Mouse (Mus musculus): ENCODE data around the gene Hist1h4n.
A peak's percentile ranks its signal among the peaks of the same experiment; 100 is the strongest.
"Not testable (repeated sequence)": the region's sequence is repeated elsewhere in the genome, so short reads cannot be mapped to it uniquely, and the experiment has no call there.

Gene Hist1h4n

DNA sequence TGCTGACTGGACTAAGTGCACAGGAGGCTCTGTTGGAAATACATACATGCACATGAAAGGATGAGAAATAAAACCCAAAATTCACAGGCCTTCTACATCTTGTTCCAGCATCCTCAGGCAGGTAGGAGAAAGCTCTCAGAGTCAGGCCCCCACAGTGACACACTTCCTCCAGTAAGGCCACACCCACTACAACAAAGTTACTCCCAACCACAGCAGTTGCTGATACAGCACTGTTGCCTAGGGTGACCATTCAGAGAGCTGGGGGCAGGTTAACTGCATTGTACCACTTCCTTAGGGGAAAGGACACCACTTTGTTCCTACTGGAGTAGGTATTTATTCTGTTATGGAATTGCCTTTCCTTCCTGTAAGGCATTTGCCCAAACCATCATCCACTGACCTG lies 34.8 kb downstream of the Hist1h4n start:
- DNase-seq (ENCODE audit: low read depth in 1 of 2, low spot score in 2 of 2), result not testable (repeated sequence)

DNA sequence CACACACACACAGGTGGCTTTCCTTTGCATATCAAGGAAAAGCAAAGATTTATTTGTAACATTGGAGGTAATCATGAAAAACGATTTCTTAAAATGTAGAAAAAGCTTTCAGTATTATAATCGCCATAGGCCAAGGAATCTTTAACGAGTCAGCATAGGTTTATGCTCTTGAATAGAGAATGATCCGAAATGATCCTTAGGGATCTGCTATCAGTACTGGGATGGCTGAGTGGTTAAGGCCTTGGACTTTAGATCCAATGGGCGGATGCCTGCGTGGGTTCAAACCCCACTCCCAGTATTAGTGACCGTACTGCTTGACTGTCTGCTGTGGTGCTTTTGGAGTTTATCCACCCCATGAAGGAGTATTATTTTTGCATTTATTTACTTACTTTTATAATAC lies 36.4 kb downstream of the Hist1h4n start:
- DNase-seq (ENCODE audit: low read depth in 1 of 2, low spot score in 2 of 2), result no peak

DNA sequence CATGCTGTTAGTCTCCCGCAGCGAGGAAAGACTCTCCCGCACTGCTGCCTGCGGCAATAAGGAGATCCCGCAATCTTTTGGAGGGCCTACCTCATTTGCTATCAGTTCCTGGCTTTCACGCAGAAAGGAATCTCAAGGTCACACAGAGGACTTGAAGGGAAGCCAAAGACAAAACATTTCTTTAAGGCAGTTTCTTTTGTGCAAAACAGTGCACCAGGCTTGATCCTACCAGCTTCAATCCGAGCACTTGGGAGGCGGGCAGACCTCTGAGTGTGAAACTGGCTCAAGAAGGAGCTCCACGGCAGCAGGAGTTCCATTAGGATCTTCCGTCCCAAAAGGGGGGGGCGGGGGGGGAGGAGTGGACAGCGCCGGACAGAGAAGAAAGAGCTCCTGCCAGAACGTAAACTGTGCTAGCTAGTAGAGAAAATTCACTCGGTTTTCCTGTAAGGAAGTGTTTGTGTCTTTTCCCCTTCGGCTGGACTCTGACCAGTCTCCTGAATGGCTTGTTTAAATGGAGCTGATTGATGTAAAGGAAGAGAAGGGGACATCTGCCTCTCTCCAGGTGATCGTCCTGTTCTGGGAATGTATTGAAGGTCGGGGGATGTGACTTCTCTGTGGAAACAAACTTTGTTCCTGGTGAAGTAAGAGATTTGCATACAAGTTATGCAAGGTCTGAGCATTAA lies 41.3 kb downstream of the Hist1h4n start:
- no peak for DNase-seq (ENCODE audit: low read depth in 1 of 2, low spot score in 2 of 2)

DNA sequence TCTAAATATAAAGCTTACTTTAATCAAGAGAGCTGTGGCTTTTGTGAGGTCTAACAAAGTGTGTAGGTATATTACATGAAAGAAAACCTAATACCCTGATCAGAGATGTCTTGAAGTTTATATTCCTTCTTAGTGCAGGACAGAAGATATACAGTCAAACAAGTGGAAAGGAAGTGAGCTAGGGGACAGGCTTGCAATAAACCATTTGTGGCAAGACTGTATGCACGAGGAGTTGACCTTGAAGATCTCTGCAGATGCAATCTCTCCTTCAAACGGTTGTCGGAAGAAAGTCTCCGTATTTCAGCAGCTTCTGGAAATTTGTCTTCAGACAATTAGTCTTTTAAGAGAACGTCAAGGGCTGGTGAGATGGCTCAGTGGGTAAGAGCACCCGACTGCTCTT lies 42.1 kb downstream of the Hist1h4n start:
- no peak for DNase-seq (ENCODE audit: low read depth in 1 of 2, low spot score in 2 of 2)

DNA sequence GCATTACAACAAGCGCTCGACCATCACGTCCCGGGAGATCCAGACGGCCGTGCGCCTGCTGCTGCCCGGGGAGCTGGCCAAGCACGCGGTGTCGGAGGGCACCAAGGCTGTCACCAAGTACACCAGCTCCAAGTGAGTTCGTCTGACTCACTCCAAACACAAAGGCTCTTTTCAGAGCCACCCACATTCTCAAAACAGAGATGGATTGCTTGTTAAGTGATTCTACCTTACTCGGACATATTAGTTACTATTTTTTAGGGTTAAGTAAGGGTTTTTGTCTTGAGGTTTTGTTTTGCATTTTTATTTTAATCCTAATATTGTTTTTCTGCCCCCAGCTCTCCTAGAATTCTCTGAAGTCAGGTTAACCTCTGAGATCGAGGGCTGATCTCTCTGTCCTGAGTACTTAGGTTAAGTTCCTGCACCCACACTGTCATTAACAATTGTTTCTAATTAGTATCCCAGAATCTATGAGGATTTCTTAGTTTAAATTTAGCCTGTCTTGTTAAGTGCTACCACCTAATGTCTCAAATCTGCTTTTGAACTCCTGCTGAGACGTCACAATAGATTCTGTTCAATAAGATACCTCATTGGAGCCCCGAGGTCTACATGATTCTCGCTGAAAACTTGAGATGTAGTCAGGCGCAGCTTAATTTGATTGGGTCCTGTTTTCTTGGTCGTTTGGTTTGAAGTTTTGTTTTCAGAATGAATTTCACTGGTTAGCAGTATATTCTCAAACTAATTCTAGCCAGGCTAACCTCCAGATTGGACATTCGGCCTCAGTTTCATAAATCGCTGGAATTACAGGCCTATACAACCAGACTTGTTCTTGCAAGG lies 44.0 kb downstream of the Hist1h4n start:
- DNase-seq (ENCODE audit: low read depth in 1 of 2, low spot score in 2 of 2), result no peak

DNA sequence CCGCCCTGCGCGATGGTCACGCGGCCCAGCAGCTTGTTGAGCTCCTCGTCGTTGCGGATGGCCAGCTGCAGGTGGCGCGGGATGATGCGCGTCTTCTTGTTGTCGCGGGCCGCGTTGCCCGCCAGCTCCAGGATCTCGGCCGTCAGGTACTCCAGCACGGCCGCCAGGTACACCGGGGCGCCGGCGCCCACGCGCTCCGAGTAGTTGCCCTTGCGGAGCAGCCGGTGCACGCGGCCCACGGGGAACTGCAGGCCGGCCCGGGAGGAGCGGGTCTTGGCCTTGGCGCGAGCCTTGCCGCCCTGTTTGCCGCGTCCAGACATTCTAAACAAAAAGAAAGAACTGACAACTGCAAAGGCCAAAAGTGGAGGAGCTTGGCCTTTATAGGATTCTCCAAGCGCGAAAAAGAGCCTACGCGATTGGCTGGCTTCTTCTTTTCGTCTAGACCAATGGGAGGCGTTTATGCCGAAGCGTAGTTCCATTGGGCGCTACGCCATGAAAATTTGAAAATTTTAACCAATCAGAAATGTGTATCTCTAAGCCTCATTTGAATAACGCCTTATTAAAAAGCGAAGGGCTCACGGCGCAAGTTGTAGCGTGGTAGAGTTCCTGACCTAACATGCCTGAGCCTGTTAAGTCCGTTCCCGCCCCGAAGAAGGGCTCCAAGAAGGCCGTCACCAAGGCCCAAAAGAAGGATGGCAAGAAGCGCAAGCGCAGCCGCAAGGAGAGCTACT lies 44.9 kb downstream of the Hist1h4n start, which contains the start of the genes Hist1h2an and Hist1h2bp:
TSS of gene Hist1h2an (minus strand) at position 320 of the 731 bp plus-strand sequence.
TSS of gene Hist1h2bp (plus strand) at position 563 of the 731 bp plus-strand sequence.
- peak; percentile 74 to 84 for DNase-seq (ENCODE audit: low read depth in 1 of 2, low spot score in 2 of 2)

DNA sequence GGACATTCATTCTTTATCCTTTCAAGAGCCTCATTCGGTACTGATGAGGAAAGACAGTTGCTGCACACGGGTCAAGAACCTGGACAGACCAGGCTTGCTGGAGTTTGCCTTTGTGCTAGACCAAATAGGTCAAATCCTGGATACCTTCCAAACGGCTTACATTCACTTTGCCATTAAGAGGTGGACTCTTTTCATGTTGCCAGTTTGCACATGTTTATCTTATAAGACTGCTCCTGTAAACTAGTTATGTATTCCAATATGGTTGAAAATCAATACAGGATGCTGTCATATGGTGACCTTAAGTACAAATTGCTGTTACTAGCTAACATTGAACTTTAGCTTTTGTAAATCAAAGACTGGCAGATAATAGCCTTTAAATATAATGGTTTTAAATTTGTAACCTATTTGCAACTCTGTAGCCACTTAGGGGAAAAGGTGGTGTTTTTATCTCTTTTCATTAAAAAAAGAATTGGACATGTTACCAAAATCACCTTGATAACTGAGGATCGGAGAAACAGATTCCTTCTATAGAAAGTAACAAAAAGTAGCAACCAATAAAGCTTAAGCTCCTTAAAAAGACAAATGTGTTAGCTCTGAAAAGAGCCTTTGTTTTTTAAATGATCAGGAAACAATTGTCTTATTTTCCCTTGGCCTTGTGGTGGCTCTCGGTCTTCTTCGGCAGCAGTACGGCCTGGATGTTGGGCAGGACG lies 45.7 kb downstream of the Hist1h4n start:
- DNase-seq (ENCODE audit: low read depth in 1 of 2, low spot score in 2 of 2), result no peak

DNA sequence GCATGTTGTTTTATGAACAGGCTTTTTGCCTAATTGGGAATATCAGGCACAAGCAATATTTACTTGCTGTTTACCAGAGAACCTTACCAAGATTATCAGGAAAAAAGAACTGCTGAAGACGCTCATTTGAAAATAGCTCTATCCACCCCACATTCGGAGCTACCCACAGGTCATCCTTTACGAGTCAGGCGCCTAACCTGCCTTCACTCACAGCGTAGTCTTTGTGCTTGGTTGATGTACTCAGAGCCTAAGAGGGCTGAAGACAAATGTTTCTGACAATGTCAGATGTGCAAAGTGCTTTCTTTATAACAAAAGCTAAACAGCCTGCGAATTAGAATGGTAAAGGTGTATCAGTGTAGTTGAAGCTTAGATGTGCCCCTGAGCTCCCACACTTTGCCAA lies 47.7 kb downstream of the Hist1h4n start:
- DNase-seq (ENCODE audit: low read depth in 1 of 2, low spot score in 2 of 2), result no peak

DNA sequence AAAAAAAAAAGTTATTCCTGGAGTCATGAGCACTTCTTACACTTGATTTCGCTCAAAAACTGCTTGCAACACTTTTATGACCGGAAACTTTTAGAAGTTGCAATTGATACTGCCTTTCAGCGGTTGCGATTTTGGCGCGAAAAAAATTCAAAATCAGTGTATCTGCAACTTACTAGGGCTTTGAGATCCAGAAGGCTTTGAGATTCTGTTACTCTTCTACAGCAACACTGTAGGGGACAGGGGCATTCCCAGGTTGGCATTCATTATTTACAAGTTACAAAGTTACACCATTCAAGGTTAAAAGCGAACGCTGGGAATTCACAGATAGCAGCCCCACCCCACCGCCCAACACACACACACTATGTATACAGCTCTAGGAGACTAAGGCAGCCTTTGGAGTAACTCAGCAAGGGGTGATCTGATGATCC lies 48.2 kb downstream of the Hist1h4n start:
- no peak for DNase-seq (ENCODE audit: low read depth in 1 of 2, low spot score in 2 of 2)

DNA sequence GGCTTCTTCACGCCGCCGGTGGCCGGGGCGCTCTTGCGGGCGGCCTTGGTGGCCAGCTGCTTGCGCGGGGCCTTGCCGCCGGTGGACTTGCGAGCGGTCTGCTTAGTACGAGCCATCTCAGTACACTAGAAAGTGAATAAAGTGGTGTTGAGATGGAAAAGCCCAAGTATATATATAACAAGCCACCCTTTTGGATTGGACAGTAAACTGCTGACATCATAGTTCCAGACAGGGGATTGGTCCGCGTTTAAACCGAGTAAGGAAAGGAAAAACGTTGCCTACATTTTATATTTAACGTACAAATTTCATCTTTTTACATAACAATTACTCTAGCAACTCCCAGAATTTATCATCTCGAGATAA lies 48.8 kb downstream of the Hist1h4n start, which contains the start of gene Hist1h3i:
TSS of gene Hist1h3i (minus strand) at position 116 of the 363 bp plus-strand sequence.
- peak; percentile 24 to 54 for DNase-seq (ENCODE audit: low read depth in 1 of 2, low spot score in 2 of 2)

DNA sequence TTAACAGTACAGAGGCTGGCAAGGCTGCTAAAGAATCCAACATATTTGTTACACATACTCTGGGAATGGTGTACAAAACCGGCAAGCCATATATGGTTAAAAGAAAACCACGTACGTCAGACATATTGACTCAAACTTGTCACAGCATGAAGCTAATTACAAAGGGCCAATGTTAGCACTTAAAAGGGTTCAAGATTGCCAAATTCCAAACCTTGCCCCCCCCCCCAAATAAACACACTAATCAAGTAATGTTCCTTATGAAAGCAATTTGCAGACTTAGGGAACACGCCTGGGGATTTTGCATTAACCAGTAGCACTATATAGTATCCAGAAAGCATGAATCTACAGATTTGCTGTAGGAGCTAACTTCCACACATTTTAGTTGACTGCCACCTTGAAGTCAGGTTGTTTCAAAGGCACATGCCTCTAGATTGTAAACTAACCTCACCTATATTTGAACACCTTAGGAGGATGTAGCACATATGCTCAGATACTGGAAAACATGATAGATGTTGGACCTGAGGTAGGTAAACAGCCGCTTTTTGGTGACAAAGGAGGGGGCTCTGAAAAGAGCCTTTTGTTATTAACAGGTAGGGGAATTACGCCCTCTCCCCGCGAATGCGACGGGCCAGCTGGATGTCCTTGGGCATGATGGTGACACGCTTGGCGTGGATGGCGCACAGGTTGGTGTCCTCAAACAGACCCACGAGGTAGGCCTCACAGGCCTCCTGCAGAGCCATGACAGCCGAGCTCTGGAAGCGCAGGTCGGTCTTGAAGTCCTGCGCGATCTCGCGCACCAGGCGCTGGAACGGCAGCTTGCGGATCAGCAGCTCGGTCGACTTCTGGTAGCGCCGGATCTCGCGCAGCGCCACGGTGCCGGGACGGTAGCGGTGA lies 49.4 kb downstream of the Hist1h4n start:
- not testable (repeated sequence) for DNase-seq (ENCODE audit: low read depth in 1 of 2, low spot score in 2 of 2)

Data from monocyte, adult 2 months (primary cell).